Mouse (Mus musculus) testis, adult 2 months (tissue): Measurements from ENCODE around the gene Spata25.
A peak's percentile ranks its signal among the peaks of the same experiment; 100 is the strongest.

Source experiments
- CTCF ChIP-seq: fragments of 200-500 bp; IDR thresholded peaks from 2 replicates; pipeline ENCODE4 v1.5.1; 2012; ENCODE audit warnings: low read depth, mild to moderate bottlenecking, inconsistent platforms, low read length, moderate library complexity; ENCODE audit not compliant: control insufficient read depth, insufficient read depth, insufficient replicate concordance
- POLR2A ChIP-seq: fragments of 200-500 bp; IDR thresholded peaks from 2 replicates; pipeline ENCODE4 v1.6.1; 2012; ENCODE audit warnings: low read depth, mild to moderate bottlenecking, inconsistent platforms, low read length, moderate library complexity; ENCODE audit not compliant: control insufficient read depth

DNA sequence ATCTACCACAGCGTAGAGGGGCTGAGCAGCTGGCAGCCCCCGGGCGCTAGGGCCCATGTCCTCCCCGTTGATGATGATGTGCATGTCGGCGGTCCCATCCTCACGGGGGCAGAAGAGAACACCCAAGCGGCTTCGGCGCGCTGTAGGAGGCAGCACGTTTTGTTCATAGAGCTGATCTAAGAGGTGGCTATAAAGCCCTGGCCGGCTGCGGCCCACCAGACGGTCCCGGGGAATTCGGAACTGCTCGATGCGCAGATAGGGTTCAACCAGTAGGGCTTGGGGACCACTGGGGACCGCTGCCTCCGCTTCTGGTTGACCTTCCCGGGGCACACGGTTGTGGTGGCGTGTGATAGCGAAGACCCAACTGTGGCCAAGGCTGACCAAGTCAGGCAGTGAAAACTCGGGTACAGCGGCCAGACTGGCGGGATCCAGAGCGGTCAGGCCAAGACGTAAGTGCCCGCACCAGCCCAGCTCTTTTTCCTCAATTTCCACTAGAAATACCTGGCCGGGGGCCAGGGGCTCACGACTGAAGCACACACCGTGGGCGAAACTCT is 4.5 kb upstream of the Spata25 start, which contains the start of gene Ctsa:
- TF ChIP-seq CTCF (0 out of 2 replicates have a peak, but pooled peaks have one; percentile 31), POLR2A (no peak)
